Mouse (Mus musculus): Measurements from ENCODE around the gene Garem2.

- TF ChIP-seq CTCF (conservative IDR thresholded peaks at IDR 0.05; ENCODE audit: insufficient read depth, insufficient read length, low read depth, low read length), result no peak
- TF ChIP-seq POLR2A (IDR thresholded peaks at IDR 0.05; ENCODE audit: low read depth, low read length), result no peak
These were observed 12.3 kb upstream of the Garem2 start for GRCm38 (mm10) chr5:30092701-30093100.

Data from kidney, adult 2 months (tissue).